Comparison of ENCODE assay signal across 40 mouse cellular contexts in the genomic region with DNA sequence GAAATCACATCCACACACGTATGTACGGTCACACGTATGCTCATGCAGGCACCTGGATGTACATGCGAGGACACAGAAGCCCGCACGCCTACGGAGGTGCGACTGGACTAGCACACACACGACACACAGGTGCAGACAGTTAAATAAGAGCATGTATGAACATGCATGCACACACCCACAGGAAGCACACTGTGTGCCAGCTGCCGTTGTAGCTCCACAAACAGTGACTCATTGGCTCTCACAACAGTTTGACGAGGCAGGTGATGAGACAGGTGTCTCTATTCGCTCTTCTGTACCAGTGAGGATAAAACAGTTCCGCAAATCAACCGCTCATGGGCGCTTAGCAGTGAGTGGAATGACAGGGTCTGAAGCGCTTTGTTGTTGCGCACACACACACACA. TPM values are rescaled to one million over a fixed set of nuclear protein-coding genes. Genes with fewer than 3 reads are reported as not detected.
"Had no signal": no experiment of that assay in that cellular context is flagged by ENCODE, and none has a peak within 500 bp of the region (broad histone marks: within the 10 kb centered on the region; RNA-seq: fewer than 3 reads in every experiment).

No protein-coding gene starts in this region.

- DNase-seq: gastrocnemius, adult 2 months; gastrocnemius, postnatal 10 days; gastrocnemius, postnatal 36 days; heart, adult 11 months; heart, adult 2 months; heart, postnatal 14 days; heart, postnatal 36 days; kidney, adult 11 months; kidney, adult 2 months; kidney, adult 9 months; kidney, postnatal 14 days; kidney, postnatal 36 days; layer of hippocampus, adult 9-11 months; layer of hippocampus, postnatal 36 days had no signal

- H3K27ac ChIP-seq: gastrocnemius, adult 2 months; heart, adult 2 months; heart, embryonic 13.5 days; heart, embryonic 15.5 days; hindbrain, embryonic 13.5 days; hindbrain, embryonic 15.5 days; hindbrain, postnatal 0 days; kidney, embryonic 15.5 days; kidney, postnatal 0 days; limb, embryonic 13.5 days; limb, embryonic 15.5 days; liver, embryonic 12.5 days had no signal

- H3K4me3 ChIP-seq: gastrocnemius, adult 2 months; heart, adult 2 months; heart, embryonic 13.5 days; heart, embryonic 15.5 days; hindbrain, embryonic 13.5 days; hindbrain, embryonic 15.5 days; kidney, embryonic 15.5 days; limb, embryonic 13.5 days; limb, embryonic 15.5 days; liver, embryonic 12.5 days had no signal

- H3K4me1 ChIP-seq: heart, embryonic 15.5 days; kidney, embryonic 15.5 days had no signal

- H3K4me2 ChIP-seq: heart, embryonic 11.5 days; heart, embryonic 13.5 days; heart, embryonic 15.5 days; hindbrain, embryonic 13.5 days; hindbrain, embryonic 15.5 days; kidney, embryonic 15.5 days; limb, embryonic 13.5 days; limb, embryonic 15.5 days; liver, embryonic 12.5 days had no signal

- ATAC-seq: intestine, embryonic 16.5 days; liver, embryonic 12.5 days had no signal

- H3K9me3 ChIP-seq: heart, embryonic 13.5 days; heart, embryonic 15.5 days; hindbrain, embryonic 13.5 days; hindbrain, embryonic 15.5 days; kidney, embryonic 15.5 days; limb, embryonic 13.5 days; limb, embryonic 15.5 days; liver, embryonic 12.5 days had no signal

- H3K27me3 ChIP-seq: hindbrain, embryonic 13.5 days; hindbrain, embryonic 15.5 days; limb, embryonic 15.5 days had no signal

- H3K36me3 ChIP-seq: heart, embryonic 13.5 days; heart, embryonic 15.5 days; hindbrain, embryonic 13.5 days; hindbrain, embryonic 15.5 days; kidney, embryonic 15.5 days; limb, embryonic 13.5 days; limb, embryonic 15.5 days; liver, embryonic 12.5 days had no signal

- H3K9ac ChIP-seq: heart, embryonic 13.5 days; heart, embryonic 15.5 days; hindbrain, embryonic 13.5 days; hindbrain, embryonic 15.5 days; kidney, embryonic 15.5 days; limb, embryonic 13.5 days; limb, embryonic 15.5 days; liver, embryonic 12.5 days had no signal

RNA-seq across cellular contexts. Expression of a gene that starts 1.5 kb away (rescaled TPM):
- total RNA-seq: gastrocnemius, adult 2 months; gastrocnemius, postnatal 10 days; gastrocnemius, postnatal 36 days; heart, adult 2 months; heart, postnatal 14 days; heart, postnatal 36 days; hematopoietic stem cell, adult 5-6 weeks; layer of hippocampus, adult 18-20 months; layer of hippocampus, adult 8-10 months; layer of hippocampus, postnatal 14 days; layer of hippocampus, postnatal 36 days; left cerebral cortex, adult 18-20 months; left cerebral cortex, adult 8-10 months; left cerebral cortex, postnatal 25 days; liver, adult 2 months had no signal
- polyA plus RNA-seq: gonadal fat pad, adult 2 months; heart, adult 2 months; heart, embryonic 11.5 days; heart, embryonic 13.5 days; heart, embryonic 15.5 days; heart, postnatal 0 days; hindbrain, embryonic 13.5 days; limb, embryonic 11.5 days; limb, embryonic 13.5 days; liver, adult 2 months; liver, embryonic 12.5 days had no signal

RNA-seq across cellular contexts. Expression of a gene that starts 16.0 kb away (rescaled TPM):
- total RNA-seq: gastrocnemius, adult 2 months; gastrocnemius, postnatal 36 days; heart, adult 2 months; heart, postnatal 36 days; layer of hippocampus, adult 18-20 months; layer of hippocampus, adult 8-10 months; layer of hippocampus, postnatal 14 days; layer of hippocampus, postnatal 36 days; left cerebral cortex, adult 18-20 months; left cerebral cortex, adult 8-10 months; left cerebral cortex, postnatal 10 days; left cerebral cortex, postnatal 25 days; left cerebral cortex, postnatal 4 days had no signal
- polyA plus RNA-seq: heart, adult 2 months; heart, embryonic 15.5 days; heart, postnatal 0 days; hindbrain, embryonic 11.5 days; hindbrain, postnatal 0 days; limb, embryonic 11.5 days; limb, embryonic 13.5 days had no signal

RNA-seq across cellular contexts. Expression of a gene that starts 52.4 kb away (rescaled TPM):
- total RNA-seq: gastrocnemius, adult 2 months; gastrocnemius, postnatal 36 days; heart, adult 2 months; heart, postnatal 14 days; heart, postnatal 36 days; liver, adult 2 months had no signal
- polyA plus RNA-seq: heart, postnatal 0 days; liver, adult 2 months had no signal
